Mouse (Mus musculus): ENCODE measurements around the gene Bbs9. TPM values are rescaled to one million over a fixed set of nuclear protein-coding genes. Genes with fewer than 3 reads are reported as not detected.
"Not testable (repeated sequence)": the region's sequence is repeated elsewhere in the genome, so short reads cannot be mapped to it uniquely, and the experiment has no call there.

The Bbs9 gene
- polyA plus RNA-seq, 1 experiment from 2014 or later, result 18.4 TPM

- peak; percentile 78 for ATAC-seq (replicated peaks; ENCODE audit: low FRiP score)
- Histone ChIP-seq H3K36me3 (ENCODE audit: control insufficient read depth, insufficient read depth, low read length) (no peaks in the 10 kb centered on the region), H3K9me3 (ENCODE audit: control insufficient read depth, low read length) (peaks cover 5% of the 10 kb centered on the region; the same call in 1 of the 2 replicates), H3K27ac (ENCODE audit: low read depth, low read length) (peak overlapping the region; percentile 25; the same call in 1 of the 2 replicates), H3K4me1 (replicated peaks; ENCODE audit: control insufficient read depth, insufficient read depth, low read length) (peaks cover 9% of the 10 kb centered on the region), H3K27me3 (ENCODE audit: control insufficient read depth, insufficient read depth, low read length) (no peaks in the 10 kb centered on the region), H3K9ac (ENCODE audit: low read length) (no peak overlapping the region), H3K4me2 (ENCODE audit: low read depth, low read length, severe bottlenecking) (peak overlapping the region; percentile 31; the same call in 1 of the 2 replicates), H3K4me3 (ENCODE audit: low read depth, low read length) (no peak overlapping the region)
- DNase-seq (ENCODE audit: low spot score), result no peak
- 5% methylated on average over 11 of the region's 11 CpGs for WGBS
Observed at GRCm38 (mm10) chr9:22707166-22707913, 231.8 kb downstream of the Bbs9 start.

GRCm38 (mm10) chr9:22708970-22709726, 233.6 kb downstream of the Bbs9 start:
- H3K36me3 ChIP-seq (ENCODE audit: control insufficient read depth, insufficient read depth, low read length), result no peaks in the 10 kb centered on the region
- ATAC-seq (replicated peaks; ENCODE audit: low FRiP score), result peak; percentile 77
- no peak overlapping the region for H3K4me2 ChIP-seq (ENCODE audit: low read depth, low read length, severe bottlenecking)
- H3K4me1 ChIP-seq (replicated peaks; ENCODE audit: control insufficient read depth, insufficient read depth, low read length), result peaks cover 9% of the 10 kb centered on the region
- H3K27me3 ChIP-seq (ENCODE audit: control insufficient read depth, insufficient read depth, low read length), result no peaks in the 10 kb centered on the region
- 50% methylated on average over 19 of the region's 19 CpGs for WGBS
- peak; percentile 84 for DNase-seq (ENCODE audit: low spot score)
- no peak overlapping the region for H3K9ac ChIP-seq (ENCODE audit: low read length)
- H3K27ac ChIP-seq (ENCODE audit: low read depth, low read length), result no peak overlapping the region
- H3K9me3 ChIP-seq (ENCODE audit: control insufficient read depth, low read length), result no peaks in the 10 kb centered on the region
- no peak overlapping the region for H3K4me3 ChIP-seq (ENCODE audit: low read depth, low read length)

- DNase-seq (ENCODE audit: low spot score) (no peak), ATAC-seq (replicated peaks; ENCODE audit: low FRiP score) (no peak)
- 71% methylated on average over 7 of the region's 7 CpGs for WGBS
- Histone ChIP-seq H3K9ac (ENCODE audit: low read length) (no peak overlapping the region), H3K4me1 (replicated peaks; ENCODE audit: control insufficient read depth, insufficient read depth, low read length) (peaks cover 9% of the 10 kb centered on the region), H3K4me2 (ENCODE audit: low read depth, low read length, severe bottlenecking) (no peak overlapping the region), H3K27ac (ENCODE audit: low read depth, low read length) (no peak overlapping the region), H3K4me3 (ENCODE audit: low read depth, low read length) (no peak overlapping the region), H3K36me3 (ENCODE audit: control insufficient read depth, insufficient read depth, low read length) (no peaks in the 10 kb centered on the region), H3K27me3 (ENCODE audit: control insufficient read depth, insufficient read depth, low read length) (no peaks in the 10 kb centered on the region), H3K9me3 (ENCODE audit: control insufficient read depth, low read length) (no peaks in the 10 kb centered on the region)
Observed at GRCm38 (mm10) chr9:22710032-22710431, 234.5 kb downstream of the Bbs9 start.

GRCm38 (mm10) chr9:22711339-22711738, 235.8 kb downstream of the Bbs9 start:
- 88% methylated on average over 2 of the region's 2 CpGs for WGBS
- H3K27ac ChIP-seq (ENCODE audit: low read depth, low read length), result no peak overlapping the region
- H3K36me3 ChIP-seq (ENCODE audit: control insufficient read depth, insufficient read depth, low read length), result no peaks in the 10 kb centered on the region
- DNase-seq (ENCODE audit: low spot score) (no peak), ATAC-seq (replicated peaks; ENCODE audit: low FRiP score) (no peak)
- no peak overlapping the region for H3K9ac ChIP-seq (ENCODE audit: low read length)
- H3K4me3 ChIP-seq (ENCODE audit: low read depth, low read length), result no peak overlapping the region
- peaks cover 9% of the 10 kb centered on the region for H3K4me1 ChIP-seq (replicated peaks; ENCODE audit: control insufficient read depth, insufficient read depth, low read length)
- H3K4me2 ChIP-seq (ENCODE audit: low read depth, low read length, severe bottlenecking), result no peak overlapping the region
- no peaks in the 10 kb centered on the region for H3K27me3 ChIP-seq (ENCODE audit: control insufficient read depth, insufficient read depth, low read length)
- no peaks in the 10 kb centered on the region for H3K9me3 ChIP-seq (ENCODE audit: control insufficient read depth, low read length)

- ATAC-seq (replicated peaks; ENCODE audit: low FRiP score) (no peak), DNase-seq (ENCODE audit: low spot score) (no peak)
- H3K4me1 ChIP-seq (replicated peaks; ENCODE audit: control insufficient read depth, insufficient read depth, low read length), result peaks cover 4% of the 10 kb centered on the region; the same call in 1 of the 2 replicates
- no peaks in the 10 kb centered on the region for H3K9me3 ChIP-seq (ENCODE audit: control insufficient read depth, low read length)
- H3K36me3 ChIP-seq (ENCODE audit: control insufficient read depth, insufficient read depth, low read length), result no peaks in the 10 kb centered on the region
- no peak overlapping the region for H3K9ac ChIP-seq (ENCODE audit: low read length)
- H3K4me2 ChIP-seq (ENCODE audit: low read depth, low read length, severe bottlenecking), result no peak overlapping the region
- no peaks in the 10 kb centered on the region for H3K27me3 ChIP-seq (ENCODE audit: control insufficient read depth, insufficient read depth, low read length)
- WGBS, result 79% methylated on average over 3 of the region's 3 CpGs
- H3K27ac ChIP-seq (ENCODE audit: low read depth, low read length), result no peak overlapping the region
- H3K4me3 ChIP-seq (ENCODE audit: low read depth, low read length), result no peak overlapping the region
Observed at GRCm38 (mm10) chr9:22712743-22713142, 237.2 kb downstream of the Bbs9 start.

GRCm38 (mm10) chr9:22713286-22713685, 237.8 kb downstream of the Bbs9 start:
- ATAC-seq (replicated peaks; ENCODE audit: low FRiP score) (peak; percentile 51), DNase-seq (ENCODE audit: low spot score) (peak; percentile 77)
- not testable (repeated sequence) for H3K27ac ChIP-seq (ENCODE audit: low read depth, low read length); H3K4me2 ChIP-seq (ENCODE audit: low read depth, low read length, severe bottlenecking); H3K4me3 ChIP-seq (ENCODE audit: low read depth, low read length); H3K36me3 ChIP-seq (ENCODE audit: control insufficient read depth, insufficient read depth, low read length); H3K27me3 ChIP-seq (ENCODE audit: control insufficient read depth, insufficient read depth, low read length); H3K9me3 ChIP-seq (ENCODE audit: control insufficient read depth, low read length); H3K4me1 ChIP-seq (replicated peaks; ENCODE audit: control insufficient read depth, insufficient read depth, low read length); H3K9ac ChIP-seq (ENCODE audit: low read length)
- 18% methylated on average over 4 of the region's 4 CpGs for WGBS

- Histone ChIP-seq H3K4me3 (ENCODE audit: low read depth, low read length) (no peak overlapping the region), H3K4me2 (ENCODE audit: low read depth, low read length, severe bottlenecking) (no peak overlapping the region), H3K36me3 (ENCODE audit: control insufficient read depth, insufficient read depth, low read length) (no peaks in the 10 kb centered on the region), H3K27ac (ENCODE audit: low read depth, low read length) (no peak overlapping the region), H3K4me1 (replicated peaks; ENCODE audit: control insufficient read depth, insufficient read depth, low read length) (no peaks in the 10 kb centered on the region), H3K27me3 (ENCODE audit: control insufficient read depth, insufficient read depth, low read length) (no peaks in the 10 kb centered on the region), H3K9me3 (ENCODE audit: control insufficient read depth, low read length) (no peaks in the 10 kb centered on the region), H3K9ac (ENCODE audit: low read length) (no peak overlapping the region)
- ATAC-seq (replicated peaks; ENCODE audit: low FRiP score), result no peak
- 88% methylated on average over 4 of the region's 4 CpGs for WGBS
- DNase-seq (ENCODE audit: low spot score), result no peak
Observed at GRCm38 (mm10) chr9:22717583-22717982, 242.1 kb downstream of the Bbs9 start.

GRCm38 (mm10) chr9:22718174-22718823, 242.8 kb downstream of the Bbs9 start:
- H3K4me1 ChIP-seq (replicated peaks; ENCODE audit: control insufficient read depth, insufficient read depth, low read length), result no peaks in the 10 kb centered on the region
- no peak overlapping the region for H3K4me3 ChIP-seq (ENCODE audit: low read depth, low read length)
- H3K9ac ChIP-seq (ENCODE audit: low read length), result no peak overlapping the region
- H3K4me2 ChIP-seq (ENCODE audit: low read depth, low read length, severe bottlenecking), result no peak overlapping the region
- H3K27me3 ChIP-seq (ENCODE audit: control insufficient read depth, insufficient read depth, low read length), result no peaks in the 10 kb centered on the region
- H3K9me3 ChIP-seq (ENCODE audit: control insufficient read depth, low read length), result no peaks in the 10 kb centered on the region
- WGBS, result 87% methylated on average over 8 of the region's 8 CpGs
- no peak overlapping the region for H3K27ac ChIP-seq (ENCODE audit: low read depth, low read length)
- H3K36me3 ChIP-seq (ENCODE audit: control insufficient read depth, insufficient read depth, low read length), result no peaks in the 10 kb centered on the region
- no peak for ATAC-seq (replicated peaks; ENCODE audit: low FRiP score)
- no peak for DNase-seq (ENCODE audit: low spot score)

Data from forebrain, embryonic 11.5 days (tissue).